Mouse (Mus musculus) retina, postnatal 1 day (tissue): Measurements from ENCODE around the gene Axin2.
A peak's percentile ranks its signal among the peaks of the same experiment; 100 is the strongest.
"Not testable (repeated sequence)": the region's sequence is repeated elsewhere in the genome, so short reads cannot be mapped to it uniquely, and the experiment has no call there.

Experiments used
- DNase-seq: peaks from one replicate; pipeline ENCODE4 v3.0.0-alpha.2; 2012

The Axin2 gene

DNA sequence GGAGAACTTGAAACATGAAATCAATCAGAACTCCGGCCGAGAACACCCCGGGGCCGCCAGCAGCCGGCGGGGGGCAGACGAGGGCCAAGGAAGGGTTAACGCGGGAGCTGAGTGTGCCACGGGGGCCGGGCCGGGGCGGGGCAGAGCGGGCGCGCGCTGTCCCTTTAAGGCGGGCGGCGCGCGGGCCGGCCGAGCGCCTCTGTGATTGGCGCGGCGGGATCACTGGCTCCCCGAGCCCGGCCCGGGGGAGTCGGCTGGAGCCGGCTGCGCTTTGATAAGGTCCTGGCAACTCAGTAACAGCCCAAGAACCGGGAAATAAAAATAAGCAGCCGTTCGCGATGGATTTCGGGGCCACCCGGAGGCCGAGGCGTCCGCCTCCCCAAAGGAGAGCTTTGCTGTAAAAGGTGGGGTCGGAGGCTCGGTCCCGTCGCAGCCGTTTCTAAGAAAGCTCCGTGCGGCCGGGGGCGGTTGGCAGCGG, at the start of gene Axin2:
Gene Axin2, plus strand, starts transcription at position 192 of the 478 bp plus-strand sequence.
- DNase-seq: peak; percentile 97

- not testable (repeated sequence) for DNase-seq
These were observed 48.9 kb upstream of the Axin2 start for GRCm38 (mm10) chr11:108871284-108871683.

GRCm38 (mm10) chr11:108871748-108872147, 48.4 kb upstream of the Axin2 start:
- no peak for DNase-seq

DNA sequence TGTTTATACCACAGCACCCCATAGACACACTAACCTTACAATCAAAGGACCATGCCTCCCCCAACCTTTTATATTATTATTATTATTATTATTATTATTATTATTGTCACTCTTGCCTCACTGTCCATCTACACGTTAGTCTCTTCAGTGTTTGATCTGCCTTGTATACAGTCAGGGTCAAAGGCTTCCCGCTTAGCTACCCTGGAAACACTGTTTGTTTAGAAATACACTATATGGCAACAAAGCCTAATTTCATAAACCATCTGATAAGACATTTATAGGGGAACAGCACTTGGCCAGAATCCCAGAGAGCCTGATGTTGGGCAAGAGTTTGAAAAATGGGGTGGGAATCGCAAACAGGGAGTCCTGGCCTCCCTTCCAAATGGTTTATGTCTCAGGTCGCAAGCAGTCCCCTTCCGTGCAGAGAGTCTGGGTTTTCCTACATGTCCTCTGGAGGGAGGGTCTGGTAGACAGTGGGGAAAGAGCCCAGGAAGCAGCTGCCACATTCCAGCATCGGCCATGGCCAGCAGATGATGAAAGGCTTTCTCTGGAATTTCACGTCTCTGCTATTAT, 43.4 kb upstream of the Axin2 start:
- no peak for DNase-seq

GRCm38 (mm10) chr11:108877520-108877919, 42.6 kb upstream of the Axin2 start:
- DNase-seq: no peak

GRCm38 (mm10) chr11:108880546-108880945, 39.6 kb upstream of the Axin2 start:
- DNase-seq: no peak

- no peak for DNase-seq
These were observed 38.5 kb upstream of the Axin2 start for GRCm38 (mm10) chr11:108881662-108882061.

- DNase-seq: peak; percentile 62
These were observed 34.8 kb upstream of the Axin2 start for GRCm38 (mm10) chr11:108885276-108885896.

DNA sequence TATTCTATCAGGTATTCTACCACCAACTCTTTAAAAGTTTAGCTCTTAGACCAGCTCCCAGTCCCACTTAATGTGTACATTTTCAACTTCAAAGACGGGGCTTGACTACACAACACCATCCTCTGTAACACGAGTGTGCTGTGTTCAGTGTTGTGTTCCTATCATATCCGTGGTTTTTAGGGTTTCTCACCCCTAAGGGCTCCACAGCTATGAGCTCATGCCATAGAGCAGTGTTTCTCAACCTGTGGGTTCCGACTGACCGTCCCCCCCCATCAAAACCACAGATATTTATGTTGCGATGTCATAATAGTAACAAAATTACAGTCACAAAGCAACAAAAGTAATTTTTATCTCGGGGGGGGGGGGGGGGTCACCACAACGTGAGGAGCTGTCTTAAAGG, 34.1 kb upstream of the Axin2 start:
- no peak for DNase-seq

- no peak for DNase-seq
These were observed 31.0 kb upstream of the Axin2 start for GRCm38 (mm10) chr11:108889121-108889520.

- peak; percentile 44 for DNase-seq
These were observed 29.6 kb upstream of the Axin2 start for GRCm38 (mm10) chr11:108890544-108890943.

DNA sequence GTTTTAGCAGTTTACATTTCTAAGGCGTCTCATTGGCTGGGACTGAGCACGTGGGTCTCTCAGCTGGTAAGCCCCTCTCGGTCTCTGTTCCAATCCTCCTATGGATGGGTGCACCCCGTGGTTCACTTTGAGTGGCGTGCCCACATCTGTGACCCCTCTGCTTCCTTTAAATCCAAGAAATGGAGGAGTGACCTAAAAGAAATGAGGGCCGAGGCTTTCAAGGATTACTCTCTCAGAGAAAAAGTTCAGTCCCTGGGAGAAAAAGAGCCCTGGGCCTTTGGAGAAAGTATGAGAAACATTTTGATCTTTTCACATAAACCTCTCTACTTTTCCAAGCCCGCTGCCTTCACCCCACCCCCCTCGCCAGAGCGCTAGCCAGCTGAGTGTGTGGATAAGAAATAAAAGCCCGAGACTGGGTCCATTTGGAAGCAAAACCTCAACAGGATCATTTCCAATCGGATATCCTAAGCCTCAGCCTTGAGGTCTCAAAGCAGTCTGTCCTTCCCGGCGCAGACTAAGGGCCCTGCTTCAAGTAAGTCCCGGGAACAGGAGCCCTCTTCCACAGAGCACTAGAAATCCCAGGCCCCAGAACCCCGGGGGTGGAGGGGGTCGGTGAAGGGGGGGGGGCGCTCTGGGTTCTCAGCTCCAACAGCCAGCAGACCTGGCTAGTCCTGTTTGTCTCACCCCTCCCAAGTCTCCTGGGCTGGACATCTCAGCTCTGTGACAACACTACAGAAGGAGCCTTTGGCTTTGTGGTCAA, 28.9 kb upstream of the Axin2 start:
- peak; percentile 82 for DNase-seq

DNA sequence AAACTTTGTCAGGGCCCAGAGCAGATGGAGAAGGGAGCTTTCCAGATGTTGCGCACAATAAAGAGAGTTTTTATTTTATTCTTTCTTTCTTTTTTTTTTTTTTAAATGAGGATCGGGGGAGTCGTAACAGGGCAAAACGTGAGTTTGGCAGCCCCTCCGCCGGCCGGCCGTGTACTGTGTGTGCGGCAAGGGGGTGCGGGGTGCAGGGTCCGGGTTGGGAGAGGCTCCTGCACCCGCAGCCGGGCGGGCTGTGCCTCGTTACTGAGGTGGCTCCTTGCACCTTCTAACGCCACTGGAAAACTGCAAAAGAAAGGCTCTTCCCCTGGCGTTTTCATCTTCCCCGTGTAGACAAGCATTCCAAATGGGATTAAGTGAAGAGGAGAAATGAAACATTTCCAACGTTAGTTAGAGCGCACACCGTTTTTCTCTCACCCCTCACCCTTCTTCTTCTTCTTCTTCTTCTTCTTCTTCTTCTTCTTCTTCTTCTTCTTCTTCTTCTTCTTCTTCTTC, 28.2 kb upstream of the Axin2 start:
- DNase-seq: no peak

DNA sequence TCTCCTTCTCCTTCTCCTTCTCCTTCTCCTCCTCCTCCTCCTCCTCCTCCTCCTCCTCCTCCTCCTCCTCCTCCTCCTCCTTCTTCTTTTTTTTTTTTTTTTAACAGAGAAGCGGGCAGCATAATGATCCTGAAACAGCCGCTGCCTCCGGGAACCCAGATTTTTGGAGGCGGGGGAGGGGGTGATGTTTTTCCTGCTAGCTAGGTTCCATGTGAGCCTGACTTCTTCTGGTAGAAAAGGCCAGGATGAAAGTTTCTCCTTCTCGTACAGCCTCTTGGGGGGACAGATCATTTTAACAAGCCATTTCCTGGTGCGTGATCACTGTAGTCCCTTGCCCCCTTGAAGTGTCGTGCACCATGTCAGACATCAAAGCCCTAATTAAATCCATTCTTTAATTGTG, 27.7 kb upstream of the Axin2 start:
- peak; percentile 63 for DNase-seq

DNA sequence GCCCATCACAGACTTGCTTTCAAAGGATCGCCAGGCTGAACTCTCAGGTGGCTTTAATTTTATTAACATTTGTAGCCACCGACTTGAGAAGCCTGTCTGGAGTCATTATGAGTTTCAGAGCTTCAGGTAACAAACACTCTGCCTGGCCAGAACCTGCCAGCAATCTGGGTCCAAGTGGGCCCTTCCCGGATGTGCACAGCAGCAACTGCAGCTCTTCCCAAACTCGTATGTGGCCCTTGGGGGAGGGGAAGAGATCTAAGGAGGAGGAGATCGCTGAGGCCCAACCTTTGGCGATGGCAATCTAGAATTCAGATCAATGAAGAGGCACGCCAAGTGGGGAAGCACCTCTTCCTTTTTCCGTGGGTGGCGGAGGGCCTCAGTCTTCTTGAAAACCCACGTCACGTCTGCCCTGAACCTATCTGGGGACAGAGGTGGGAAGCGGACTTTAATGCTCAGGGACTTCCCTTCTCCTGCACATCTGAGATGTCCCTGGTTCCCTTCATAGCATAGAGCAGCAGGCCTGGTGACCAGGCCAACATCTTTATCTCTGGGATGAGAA, 26.8 kb upstream of the Axin2 start:
- no peak for DNase-seq

- peak; percentile 90 for DNase-seq
These were observed 26.2 kb upstream of the Axin2 start for GRCm38 (mm10) chr11:108893855-108894510.

DNA sequence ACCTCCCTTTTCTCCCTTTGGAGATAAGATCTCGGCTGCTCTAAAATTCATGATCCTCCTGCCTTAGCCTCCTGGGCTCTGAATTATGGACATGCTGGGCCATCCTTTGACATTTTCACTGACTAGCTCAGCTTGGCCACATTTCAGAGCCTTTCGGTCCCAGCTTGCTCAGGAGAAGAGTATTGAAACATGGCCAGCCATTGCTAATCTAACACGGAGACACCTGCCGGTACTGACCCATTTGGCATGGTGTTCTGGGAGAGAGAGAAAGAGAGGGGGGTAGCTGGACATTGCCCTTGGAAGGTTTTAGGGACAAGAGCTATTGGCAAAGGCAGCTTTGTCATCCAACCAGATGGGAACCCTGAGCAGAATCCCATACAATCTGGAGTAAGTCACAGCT, 23.1 kb upstream of the Axin2 start:
- no peak for DNase-seq

GRCm38 (mm10) chr11:108898063-108898462, 22.1 kb upstream of the Axin2 start:
- no peak for DNase-seq

- no peak for DNase-seq
These were observed 21.7 kb upstream of the Axin2 start for GRCm38 (mm10) chr11:108898483-108898882.

DNA sequence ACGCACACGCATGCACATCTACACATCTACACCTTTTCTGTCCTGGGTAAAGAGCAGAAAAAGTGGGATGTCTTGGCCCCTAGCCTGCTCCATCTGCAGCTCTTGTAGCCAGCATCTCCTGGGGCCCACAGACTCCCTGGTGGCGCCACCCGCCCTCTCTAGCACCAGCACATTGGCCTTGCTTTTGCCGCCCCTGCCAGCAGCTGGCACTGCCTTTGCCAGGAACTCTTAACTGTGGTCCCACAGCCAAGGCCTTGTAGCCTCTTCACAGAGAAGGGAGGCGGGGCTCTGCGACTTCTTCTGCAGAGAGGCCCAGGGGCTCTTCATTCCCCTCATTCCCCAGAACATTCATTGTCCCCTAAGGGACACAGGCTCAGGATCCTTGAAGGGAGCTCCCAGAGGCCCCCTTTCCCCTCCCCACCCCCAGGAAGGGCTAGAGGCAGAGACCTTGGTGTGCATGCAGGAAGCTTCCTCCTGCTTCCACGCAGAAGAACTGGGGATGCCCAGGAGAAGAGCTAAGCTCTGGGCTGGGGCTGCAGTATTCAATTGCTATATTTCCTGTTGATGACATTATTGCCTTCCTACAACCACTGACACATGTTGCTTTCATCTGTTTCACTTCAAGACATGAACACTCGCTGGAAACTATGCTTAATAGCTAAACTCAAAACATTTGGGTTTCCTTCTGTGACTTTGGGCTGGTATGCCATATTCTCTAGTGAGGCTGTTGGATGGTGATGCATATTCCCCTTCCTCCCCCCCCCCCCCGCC, 19.2 kb upstream of the Axin2 start:
- no peak for DNase-seq

- DNase-seq: no peak
These were observed 18.5 kb upstream of the Axin2 start for GRCm38 (mm10) chr11:108901670-108902069.

GRCm38 (mm10) chr11:108902303-108902702, 17.8 kb upstream of the Axin2 start:
- no peak for DNase-seq
